Mouse (Mus musculus): ENCODE measurements around the gene Ptov1.
"Not testable (repeated sequence)": the region's sequence is repeated elsewhere in the genome, so short reads cannot be mapped to it uniquely, and the experiment has no call there.

The Ptov1 gene

DNA sequence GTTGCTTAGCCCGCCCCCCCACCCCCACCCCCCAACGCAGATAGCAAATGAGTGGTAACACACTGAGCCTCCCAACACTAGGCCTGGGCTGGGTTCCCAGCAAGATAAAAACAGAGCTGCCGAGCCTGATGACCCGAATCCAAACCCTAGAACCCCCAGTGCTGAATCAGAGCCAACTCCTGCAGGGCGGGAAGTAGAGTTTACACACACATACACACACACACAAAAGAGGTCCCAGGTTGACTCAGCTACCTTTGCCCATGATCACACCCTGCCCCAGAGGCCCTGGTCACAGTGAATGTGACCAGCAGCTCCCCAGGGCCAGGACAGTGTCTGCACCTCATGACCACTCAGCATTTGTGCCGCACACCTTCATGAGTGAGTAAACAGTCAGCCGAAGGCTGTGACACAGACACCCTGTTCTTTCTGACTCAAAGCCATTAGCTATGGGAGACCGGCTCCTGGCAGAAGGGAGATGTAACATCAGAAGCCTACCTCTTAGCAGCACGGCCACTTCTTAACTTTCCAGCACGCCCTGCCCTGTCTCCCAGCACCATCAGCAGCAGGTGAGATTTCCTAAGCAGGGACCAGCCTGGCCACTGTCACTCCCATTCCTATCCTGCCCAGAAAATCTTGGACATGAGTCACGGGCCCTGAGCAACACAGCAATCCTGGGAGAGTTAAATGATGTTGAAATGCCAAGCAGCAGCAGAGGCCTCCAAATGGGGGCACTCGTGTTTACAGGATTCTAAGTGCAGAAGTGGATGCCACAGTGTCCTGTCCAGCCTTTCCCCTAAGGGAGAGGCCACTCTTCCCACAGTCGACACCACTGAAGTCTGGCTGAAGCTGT is 18.9 kb upstream of the Ptov1 start:
- DNase-seq (ENCODE audit: low spot score in 2 of 2), result no peak

DNA sequence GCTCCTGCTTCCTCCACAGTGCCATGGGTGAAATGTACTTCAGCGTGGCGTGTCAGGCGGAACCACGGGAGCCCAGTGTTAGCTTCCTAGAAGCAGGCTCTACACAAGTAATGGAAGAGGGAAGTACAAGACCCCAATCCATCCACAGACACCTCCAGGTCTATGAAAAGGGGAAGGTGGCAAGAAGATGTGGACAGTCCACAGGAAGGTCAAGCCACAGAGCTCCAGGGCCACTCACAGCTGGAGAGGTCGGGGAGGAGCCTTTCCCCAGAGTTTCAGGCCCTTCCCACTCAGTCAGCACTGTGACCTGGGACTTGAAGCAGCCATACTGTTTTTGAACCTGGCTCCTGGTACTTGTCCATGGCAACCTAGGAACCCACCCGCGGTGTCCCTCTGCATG is 17.4 kb upstream of the Ptov1 start:
- DNase-seq (ENCODE audit: low spot score in 2 of 2), result no peak

DNA sequence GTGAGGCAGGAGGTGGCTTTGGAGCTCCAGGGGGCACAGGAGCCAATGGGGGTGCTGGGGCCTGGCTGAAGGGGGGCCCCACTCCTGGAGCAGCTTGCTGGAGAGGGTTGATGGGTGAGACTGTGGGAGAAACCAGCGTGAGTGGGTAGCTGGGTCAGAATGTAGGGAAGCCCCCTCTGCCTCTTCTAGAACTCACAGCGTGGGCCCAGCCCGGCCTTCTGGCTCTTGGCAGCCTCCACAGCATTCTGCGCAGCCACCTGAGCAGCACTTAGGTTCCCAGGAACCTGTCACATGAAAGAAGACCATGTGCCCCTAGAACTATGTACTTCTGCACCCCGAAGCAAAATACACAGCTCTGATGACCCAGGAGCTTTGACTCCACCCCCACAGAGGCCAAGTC is 15.0 kb upstream of the Ptov1 start:
- DNase-seq (ENCODE audit: low spot score in 2 of 2), result no peak

DNA sequence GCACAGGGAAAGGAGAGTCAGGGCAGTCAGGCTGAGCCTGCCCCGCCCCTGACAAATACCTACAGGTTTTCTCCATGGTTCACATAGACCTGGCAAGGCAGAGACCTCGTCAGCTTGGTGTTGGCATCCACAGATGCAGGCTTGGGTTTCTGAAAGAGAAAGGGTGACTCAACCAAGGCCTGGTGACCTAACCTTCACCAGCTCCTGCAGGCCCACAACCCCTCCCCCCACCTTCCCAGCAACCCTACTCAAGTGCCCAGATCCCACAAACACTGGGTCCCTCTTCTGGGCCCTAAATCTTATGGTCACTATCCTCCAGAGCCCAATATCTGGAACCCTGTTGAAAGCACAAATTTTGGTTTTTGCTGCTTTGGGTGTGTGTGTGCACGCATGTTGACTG is 13.4 kb upstream of the Ptov1 start:
- DNase-seq (ENCODE audit: low spot score in 2 of 2), result no peak

DNA sequence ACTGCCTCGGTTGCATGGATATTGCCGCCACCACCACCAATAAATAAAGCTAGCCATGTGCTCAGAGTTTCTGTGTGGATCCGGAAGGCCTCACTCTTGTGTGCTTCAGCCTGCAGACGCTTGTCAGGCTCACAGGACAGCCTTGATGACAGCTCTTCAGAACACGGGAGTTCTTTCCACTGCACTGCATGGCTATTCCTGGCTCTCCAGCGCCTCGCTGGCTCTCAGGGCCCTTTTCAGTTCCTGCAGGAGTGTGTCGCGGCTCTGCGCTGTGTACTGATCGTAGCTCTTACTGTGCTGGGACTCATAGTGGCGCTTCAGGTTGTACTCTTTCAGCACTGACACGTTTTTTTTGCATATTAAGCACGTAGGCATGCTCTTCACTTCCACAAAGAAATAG is 8.2 kb upstream of the Ptov1 start:
- DNase-seq (ENCODE audit: low spot score in 2 of 2), result no peak

DNA sequence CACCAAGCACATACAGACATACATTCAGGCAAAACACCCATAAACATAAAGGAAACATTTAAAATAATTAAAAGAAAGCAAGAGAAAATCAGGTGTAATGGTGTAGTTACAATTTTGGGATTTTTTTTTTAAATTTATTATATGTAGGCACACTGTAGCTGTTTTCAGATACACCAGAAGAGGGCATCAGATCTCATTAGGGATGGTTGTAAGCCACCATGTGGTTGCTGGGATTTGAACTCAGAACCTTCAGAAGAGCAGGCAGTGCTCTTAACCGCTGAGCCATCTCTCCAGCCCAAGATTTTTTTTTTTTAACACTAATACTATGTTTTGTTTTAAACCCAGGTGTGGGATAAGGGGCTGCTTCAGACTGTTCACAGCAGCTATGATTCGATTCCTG is 2.2 kb upstream of the Ptov1 start:
- not testable (repeated sequence) for DNase-seq (ENCODE audit: low spot score in 2 of 2)

DNA sequence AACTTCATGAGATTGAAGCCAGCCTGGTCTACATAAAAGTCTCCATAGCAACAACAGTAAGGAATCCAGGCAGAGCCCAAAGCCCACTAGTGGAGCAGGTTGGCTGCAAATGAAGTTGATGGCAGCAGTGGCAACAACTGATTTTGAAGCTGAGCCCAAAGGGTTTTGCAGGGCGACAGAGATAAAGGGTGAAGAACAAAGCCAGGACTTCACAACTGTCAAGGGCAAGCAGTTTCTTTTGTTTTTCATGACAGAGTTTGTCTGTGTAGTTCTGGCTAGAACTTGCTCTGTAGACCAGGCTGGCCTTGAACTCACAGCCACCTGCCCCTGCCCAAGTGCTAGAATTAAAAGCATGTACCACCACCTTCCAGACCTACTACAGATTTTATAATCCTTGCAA is 1.6 kb upstream of the Ptov1 start:
- DNase-seq (ENCODE audit: low spot score in 2 of 2), result no peak

DNA sequence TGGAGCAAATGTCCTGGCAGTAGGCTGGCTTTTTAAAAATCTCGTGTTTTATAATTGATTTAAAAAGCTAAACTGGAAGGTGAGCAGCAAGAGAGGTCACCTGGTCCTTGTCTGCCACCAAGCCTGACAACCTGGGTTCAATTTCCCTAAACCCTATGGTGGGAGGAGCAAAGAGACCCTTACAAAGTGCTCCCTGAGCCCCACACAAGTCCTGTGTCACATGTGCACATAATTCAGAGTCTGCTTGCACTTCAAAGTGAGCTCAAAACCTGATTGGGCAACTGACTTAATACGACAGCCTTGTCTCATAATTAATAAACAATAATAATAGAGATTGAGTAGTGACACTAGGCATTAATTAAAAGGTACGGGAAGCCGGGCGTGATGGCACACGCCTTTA is 1.0 kb upstream of the Ptov1 start:
- DNase-seq (ENCODE audit: low spot score in 2 of 2), result no peak

DNA sequence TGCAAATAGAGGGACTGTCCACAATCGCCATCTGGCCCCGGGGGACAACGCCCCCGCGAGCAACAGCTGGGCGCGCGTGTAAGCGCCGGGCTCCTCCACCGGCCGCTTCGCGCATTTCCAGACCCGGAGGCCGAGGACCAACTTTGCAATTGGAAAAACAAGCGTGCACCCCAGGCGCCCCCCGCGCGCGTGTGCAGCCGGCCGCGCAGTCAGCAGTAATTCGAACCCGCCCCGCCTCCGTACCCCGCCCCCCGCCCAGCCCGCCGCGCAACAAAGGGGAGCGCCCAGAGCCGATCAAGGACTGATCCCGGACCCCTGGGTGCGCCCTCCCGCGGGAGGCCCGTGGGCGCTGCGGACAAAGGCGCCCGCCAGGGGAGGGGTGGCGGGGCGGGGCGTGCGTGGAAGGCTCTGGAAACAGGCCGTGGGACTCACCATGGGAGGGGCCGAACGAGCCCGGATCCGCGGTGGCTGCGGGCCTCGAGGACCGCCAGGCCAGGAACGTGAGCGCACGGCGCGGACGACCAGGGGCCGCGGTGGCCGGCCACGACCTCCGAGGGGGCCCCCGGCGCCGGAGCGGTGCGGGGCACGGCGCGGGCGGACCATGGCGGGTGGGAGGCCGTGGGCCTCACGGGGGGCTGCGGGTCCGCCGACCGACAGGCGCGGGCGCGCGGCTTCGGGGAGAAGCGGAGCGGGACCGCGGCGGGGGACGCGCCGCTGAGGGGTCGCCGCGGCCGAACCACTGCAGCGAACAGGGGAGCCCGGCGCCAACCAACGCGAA is 480 bp downstream of the Ptov1 start:
- DNase-seq (ENCODE audit: low spot score in 2 of 2), result peak in 1 of 2 experiments; percentile 57

DNA sequence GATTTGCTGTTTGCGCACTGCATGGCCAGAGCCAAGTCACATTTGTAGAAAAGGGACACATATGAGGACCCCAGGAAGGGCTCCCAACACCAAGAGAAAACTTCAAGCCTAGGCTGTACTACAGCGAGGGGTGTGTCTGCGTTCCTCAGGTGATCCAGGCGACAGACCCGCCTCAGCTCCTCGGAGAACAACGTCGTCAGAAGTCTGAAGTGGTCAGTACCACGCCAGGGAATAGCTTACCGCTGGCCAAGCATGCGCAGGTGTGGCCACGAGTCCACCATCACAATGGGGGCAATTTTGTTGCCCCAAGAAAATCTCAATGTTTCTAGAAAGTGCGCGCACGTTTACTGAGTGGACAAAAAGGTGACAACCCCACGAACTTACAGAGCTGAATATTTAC is 1.1 kb downstream of the Ptov1 start:
- no peak for DNase-seq (ENCODE audit: low spot score in 2 of 2)

DNA sequence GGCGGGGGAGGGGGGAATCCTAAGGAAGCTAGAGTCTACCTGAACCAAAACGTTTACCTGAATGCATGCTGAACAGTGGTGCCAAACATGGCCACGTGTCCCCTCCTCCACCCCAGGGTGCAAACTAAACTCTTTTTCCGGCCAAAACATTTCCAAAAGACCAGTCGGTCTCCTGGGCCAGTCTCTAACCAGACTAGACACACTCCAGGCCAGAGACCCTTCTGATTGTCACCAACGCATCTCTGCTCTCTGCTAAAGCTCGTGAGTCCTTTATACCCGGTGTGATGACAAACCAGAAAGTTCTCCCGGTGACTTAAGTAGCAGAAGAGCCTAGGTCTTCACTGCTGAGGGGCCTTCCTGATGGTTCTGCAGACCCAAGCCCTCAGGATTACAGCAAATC is 1.8 kb downstream of the Ptov1 start:
- no peak for DNase-seq (ENCODE audit: low spot score in 2 of 2)

DNA sequence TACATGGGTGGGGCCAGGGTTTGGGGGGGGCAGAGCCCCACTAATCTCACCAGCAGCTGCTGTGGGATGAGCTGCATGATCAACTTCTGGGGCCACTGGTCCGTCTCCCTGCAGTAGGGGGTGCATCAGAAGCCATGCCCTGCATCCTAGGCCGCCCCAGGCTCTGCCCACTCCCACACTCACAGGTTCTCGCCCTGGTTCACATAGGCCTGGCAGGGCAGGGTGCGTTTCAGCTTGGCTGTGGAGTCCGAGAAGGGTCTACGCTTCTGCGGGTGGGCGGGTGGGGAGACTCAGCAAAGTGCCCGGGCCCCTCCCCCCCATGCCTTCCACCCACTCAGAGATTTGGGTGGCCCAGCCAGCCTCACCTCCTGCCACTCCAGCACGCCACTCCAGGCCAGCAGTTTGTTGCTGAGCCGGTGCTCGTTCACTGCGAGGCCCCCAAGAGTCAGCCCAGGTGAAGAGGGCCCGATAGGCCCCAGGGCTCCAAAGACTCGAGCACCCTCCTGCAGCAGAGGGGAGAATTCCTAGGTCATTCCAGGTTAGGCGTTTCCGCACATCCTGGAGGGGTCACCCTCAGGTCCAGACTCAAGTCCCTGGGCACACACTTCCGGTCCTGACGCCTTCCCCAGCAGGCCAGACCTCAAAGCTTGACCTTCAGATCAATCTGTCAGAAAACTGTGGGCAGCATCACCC is 2.4 kb downstream of the Ptov1 start:
- DNase-seq (ENCODE audit: low spot score in 2 of 2), result no peak

DNA sequence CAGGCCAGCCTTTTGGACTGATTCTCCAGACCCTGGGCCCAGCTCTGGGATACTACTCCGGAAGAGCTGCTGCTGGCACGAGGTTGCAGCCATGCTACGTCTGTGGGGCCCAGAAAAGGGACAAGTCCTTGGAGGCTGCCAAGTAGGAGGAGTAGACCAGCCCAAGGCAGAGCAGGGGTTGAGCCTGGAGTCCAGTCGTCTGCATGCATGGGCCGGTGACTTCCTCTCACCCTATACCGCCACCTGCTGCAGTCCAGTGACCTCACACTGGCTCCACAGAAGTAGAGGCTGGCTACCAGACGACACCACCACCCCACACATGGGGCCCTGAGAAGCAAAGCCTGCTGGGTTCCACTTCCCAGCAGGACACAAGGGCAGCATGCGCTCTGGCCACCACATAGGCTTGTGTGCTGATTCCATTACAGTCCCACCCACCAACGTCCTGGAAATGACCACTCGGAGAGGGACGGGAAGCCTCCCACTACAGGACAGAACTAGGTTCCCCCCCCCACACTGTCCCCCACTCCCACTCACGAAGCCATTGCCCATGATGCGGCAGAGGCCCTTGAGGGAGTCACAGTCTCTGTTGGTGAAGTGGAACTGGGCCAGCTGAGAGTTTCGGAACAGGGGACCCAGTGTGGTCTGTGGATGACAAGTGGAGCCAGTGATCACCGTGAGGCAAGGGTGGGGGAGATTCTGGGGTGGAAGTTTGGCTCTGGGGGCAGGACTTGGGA is 3.1 kb downstream of the Ptov1 start:
- no peak for DNase-seq (ENCODE audit: low spot score in 2 of 2)

DNA sequence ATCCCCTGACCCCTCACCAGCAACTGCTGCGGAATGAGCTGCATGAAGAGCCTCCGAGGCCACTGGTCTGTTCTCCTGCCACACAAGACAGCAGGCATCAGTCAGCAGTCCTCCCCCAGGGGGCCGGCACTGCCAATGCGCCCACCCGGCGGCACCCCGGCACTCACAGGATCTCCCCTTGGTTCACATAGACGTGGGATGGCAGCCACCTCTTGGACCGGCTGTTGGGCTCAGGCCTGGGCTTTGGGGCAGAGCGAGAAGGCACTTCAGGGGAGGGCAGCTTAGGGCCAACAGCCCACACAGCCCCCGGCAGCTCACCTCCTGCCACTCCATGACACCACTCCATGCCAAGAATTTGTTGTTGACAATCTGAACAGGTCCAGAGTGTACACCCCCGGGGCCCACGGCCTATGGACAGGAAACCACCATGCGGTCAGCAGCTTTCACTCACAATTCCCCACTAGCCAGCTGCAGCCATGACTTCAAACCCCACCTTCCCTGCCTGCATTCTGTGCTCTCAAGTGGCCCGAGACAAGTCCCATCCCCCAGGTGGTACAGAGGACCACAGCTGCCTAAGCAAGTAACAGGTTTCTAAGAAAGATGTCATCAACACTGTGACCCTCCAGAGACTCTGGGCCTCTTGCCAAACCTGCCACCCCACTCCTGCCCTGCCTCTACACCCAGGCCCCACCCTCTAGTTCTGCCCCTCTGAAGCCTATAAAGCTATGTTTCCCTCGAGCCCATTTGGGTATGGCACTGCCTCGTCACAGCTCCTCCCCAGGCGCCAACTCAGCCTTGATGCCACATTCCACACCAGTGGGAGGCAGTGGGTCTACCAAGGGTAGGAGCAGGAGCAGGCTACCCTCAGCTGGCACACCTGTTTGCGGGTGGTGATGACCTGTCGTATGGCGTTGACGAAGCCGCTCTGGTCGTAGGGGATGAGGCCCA is 4.7 kb downstream of the Ptov1 start:
- DNase-seq (ENCODE audit: low spot score in 2 of 2), result no peak

DNA sequence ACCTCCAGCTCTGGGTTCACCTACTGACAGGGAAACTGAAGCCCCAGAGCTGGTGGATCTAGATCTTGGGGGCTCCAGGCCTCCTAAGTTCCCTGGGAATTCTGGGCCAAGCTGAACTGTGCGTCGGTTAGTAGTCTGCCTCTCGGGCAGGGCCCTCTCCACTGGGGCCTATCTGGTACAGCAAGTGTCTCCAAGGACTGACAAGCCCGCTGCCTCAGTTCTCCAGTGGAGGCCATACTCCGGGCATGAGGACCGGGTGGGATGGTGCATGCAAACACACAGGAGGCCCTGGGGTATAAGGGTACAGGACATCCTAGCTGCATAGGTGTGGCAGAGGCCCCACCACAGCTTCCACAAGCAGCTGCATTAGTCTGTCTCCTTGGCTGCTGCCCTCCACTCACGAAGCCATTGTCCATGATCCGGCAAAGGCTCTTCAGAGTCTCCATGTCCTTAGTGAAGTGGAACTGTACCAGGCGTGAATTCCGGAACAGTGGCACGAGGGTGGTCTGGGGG is 5.5 kb downstream of the Ptov1 start:
- no peak for DNase-seq (ENCODE audit: low spot score in 2 of 2)

DNA sequence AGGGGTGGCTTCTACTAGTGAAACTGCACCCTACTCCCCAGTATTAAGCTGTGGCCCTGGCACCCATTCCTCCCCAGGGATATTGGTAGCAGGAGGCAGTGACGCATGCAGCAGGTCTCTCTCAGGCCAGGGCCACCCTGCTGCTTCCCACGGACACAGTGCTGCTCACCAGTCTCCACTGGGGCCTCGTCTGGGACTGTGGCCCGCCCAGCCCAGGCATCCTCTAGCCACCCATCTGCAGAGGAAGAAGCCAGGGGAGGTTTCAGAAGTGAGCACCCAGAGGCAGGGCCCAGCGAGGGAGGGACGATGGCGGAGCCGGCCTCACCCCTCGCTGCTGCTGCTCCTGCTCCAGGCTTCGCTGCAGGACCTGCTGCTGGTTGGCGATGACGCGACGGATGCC is 6.4 kb downstream of the Ptov1 start:
- DNase-seq (ENCODE audit: low spot score in 2 of 2), result no peak

DNA sequence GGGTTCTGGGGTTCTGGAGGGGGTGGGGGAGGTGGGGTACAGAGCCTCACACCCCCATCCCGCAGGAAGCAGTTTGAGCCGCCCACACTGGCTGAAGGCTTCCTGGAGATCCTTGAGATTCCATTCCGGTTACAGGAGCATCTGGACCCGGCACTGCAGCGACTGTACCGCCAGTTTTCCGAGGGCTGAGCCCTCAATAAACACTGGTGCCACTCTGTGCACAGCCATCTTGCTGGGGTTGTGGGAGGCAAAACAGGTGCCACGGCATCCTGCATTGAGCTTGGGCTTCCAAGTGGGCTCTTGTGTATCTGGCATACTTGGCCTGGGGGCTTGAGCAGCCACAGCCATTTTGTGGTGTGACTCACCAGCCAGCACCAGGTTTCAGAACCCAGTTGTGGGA is 7.2 kb downstream of the Ptov1 start:
- no peak for DNase-seq (ENCODE audit: low spot score in 2 of 2)

DNA sequence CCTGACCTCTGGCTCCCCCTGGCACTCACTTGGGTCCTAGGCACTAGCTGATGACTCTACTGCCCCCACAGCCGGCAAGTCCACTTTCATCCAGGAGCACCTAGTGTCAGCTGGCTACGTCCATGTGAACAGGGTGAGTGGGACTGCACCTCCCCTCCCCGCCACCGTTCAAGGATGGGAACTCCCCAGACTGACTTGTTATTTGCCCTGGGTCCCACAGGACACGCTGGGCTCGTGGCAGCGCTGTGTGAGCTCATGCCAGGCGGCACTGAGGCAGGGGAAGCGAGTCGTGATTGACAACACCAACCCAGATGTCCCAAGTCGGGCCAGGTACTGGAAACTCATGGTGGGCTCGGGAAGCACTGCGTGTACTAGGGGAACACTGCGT is 8.2 kb downstream of the Ptov1 start:
- DNase-seq (ENCODE audit: low spot score in 2 of 2), result no peak

DNA sequence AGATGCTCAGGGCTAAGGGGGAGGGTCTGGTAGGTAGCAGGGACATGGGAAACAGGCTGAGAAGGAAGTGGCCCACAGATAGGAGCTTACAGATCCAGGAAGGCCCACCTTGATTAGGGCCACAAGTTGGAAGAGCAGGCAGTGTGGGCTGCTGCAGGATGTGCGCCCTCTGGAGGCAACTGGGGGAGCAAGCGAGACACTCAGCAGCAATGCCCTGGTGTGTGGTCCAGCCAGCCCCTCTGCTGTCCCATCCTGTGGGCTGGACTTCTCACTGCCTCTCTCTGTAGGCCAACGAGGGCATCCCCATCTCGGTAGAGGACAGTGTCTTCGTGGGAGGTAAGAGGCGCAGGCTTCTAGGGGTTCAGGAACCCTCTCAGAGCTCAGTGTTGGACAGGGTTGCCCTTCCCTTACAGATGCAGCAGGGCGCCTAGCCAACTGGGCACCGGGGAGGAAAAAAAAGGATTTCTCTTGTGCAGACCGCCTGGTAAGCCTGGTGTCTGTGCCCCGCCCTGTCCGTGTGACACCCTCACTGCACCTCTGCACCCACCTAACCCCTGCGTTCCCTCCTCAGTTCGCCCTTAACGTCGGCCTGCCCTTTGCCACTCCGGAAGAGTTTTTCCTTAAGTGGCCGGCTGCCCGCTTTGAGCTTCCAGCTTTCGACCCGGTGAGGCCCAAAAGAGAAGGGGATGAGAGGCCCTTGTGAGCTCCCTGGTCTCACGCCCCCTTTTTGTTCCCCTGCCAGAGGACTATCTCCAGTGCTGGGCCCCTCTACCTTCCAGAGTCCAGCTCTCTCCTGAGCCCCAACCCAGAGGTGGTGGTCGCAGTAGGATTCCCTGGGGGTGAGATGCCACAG is 8.8 kb downstream of the Ptov1 start:
- DNase-seq (ENCODE audit: low spot score in 2 of 2), result peak; percentile 57 to 82

DNA sequence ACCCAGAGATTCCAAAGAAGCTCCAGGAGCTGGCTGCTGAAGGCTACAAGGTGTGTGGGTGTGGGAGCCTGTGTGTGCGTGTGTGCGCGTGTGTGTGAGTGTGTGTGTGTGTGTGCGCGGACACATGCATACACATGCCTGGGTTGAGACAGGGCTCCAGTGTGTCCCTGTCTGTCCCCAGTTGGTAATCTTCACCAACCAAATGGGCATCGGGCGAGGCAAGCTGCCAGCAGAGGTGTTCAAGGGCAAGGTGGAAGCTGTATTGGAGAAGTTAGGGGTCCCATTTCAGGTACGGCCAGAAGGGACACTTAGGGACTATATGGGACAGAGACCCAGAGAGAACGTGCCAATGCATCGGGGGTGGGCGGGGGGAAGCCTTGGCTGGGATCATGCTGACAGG is 9.7 kb downstream of the Ptov1 start:
- no peak for DNase-seq (ENCODE audit: low spot score in 2 of 2)
